Mouse (Mus musculus) cerebellum, adult 2 months (tissue): ENCODE results near the gene Tdp1.
A peak's percentile ranks its signal among the peaks of the same experiment; 100 is the strongest.

Source experiments
- CTCF ChIP-seq: fragments of 200-500 bp; IDR thresholded peaks from 2 replicates; pipeline ENCODE4 v1.5.1; 2011; ENCODE audit warnings: low read depth, mild to moderate bottlenecking, control low read depth, low read length, moderate library complexity, borderline replicate concordance; ENCODE audit not compliant: insufficient read depth
- POLR2A ChIP-seq: fragments of 200-500 bp; IDR thresholded peaks from 2 replicates; pipeline ENCODE4 v1.6.1; 2011; ENCODE audit warnings: low read length, control low read depth, borderline replicate concordance; ENCODE audit not compliant: insufficient read depth

DNA sequence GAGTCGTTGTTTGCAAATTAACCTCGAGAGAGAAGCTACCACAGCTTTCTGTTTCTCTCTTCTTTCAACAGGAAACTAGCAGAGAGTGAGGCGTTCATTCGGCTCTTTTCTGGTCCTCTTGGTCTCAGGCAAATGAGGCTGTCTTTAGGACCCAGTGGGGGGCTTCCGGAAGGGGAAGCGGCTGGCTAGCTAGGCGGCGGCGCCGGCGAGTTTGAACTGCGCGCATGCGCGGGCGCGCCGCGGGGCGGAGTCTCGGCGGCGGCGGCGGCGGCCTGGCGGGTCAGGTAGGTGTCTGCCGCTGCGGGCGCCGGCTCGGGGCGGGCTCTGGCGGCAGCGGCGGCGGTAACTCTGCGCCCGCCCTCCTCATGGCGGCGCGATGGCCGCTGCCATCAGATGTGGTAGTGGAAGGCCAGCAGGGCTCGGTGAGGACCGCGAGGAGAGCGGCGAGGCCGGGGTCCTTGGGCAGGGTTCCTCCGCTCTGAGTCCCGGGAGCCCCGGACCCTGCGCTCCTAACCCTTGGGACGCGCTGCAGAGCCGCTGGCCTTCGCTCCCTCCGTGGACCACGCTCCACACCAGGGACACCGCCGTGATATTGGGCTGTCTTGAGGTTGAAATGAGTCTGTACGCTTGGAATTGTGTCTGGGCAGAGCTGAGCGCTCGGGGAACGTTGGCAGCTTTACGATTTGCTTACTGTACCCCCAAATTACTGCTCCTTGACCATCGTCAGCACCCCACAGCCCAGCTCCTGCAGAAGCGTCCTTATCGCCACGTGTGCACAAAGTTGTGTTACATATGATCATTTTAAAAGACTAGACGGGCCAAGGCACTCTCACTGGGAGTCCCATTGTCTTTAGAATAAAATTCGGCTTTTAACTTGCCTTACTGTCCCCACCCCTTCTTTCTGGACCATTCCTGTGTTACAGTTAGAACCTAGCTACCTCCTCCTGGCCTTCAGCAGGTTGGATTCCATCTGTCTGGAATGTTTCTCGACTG is at the start of gene Tdp1, which contains the start of gene Efcab11:
- TF ChIP-seq CTCF (no peak), POLR2A (peak; percentile 60; the same call in 1 of the 2 replicates)
